Mouse (Mus musculus): ENCODE data around the gene Zfp36l1.

DNA sequence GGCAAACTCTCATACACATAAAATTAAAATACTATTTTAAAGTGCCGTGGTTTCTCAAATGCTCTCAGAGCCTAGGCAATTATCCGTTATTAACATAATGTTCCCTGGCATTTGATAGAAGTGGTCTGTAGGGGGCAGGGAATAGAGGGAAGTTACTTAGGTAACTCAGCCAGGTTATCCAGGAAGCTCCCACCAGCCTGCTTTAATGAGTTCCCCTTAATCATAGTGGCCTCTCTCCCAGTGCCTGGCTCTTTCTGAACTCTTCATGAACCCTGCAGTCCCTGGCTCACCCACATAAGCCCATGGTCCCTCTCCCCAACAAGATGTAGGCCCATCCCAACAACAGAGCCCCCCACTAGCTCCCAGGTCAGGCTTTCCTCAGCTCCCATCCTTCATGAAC, 31.4 kb downstream of the Zfp36l1 start:
- TF ChIP-seq CTCF (IDR thresholded peaks at IDR 0.05; ENCODE audit: insufficient read depth, low read length) (no peak), POLR2A (IDR thresholded peaks at IDR 0.05; ENCODE audit: borderline replicate concordance, extremely low read depth, low read depth, low read length) (no peak)

Data from lung, adult 2 months (tissue).